In the genomic region with DNA sequence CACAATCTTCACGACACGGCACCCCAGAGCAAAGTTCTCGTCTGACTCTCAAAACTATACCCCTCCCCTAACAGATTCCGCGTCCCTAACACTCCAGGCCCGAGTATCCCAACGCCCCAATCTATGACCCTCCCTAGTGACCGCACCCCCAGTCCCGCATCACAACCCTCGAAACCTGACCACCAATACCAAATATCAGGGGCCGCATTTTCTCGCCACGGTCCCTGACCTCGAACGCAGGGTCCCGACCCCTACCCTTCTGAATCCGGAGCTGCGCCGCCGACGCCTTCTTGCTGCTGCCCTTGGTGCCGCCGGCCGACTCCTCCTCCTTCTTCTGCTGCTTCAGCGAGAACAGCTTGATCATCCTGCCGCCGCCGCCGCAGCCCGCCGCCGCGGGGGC, we compare ENCODE assay signal across 8 mouse cellular contexts. TPM values are rescaled to one million over a fixed set of nuclear protein-coding genes. Genes with fewer than 3 reads are reported as not detected.
DNase-seq lines count a peak whose midpoint lies in the region; ATAC-seq and TF ChIP-seq lines count a peak whose summit lies in the region.

No protein-coding gene starts in this region.

- H3K9ac ChIP-seq in midbrain, embryonic 13.5 days (replicated peaks): peak overlapping the region; percentile 95

- no peak for TF ChIP-seq CTCF in gastrocnemius, adult 2 months (IDR thresholded peaks at IDR 0.05)

- 0 out of 2 replicates have a peak, but pooled peaks have one; percentile 4 for ATAC-seq in midbrain, embryonic 13.5 days

- peaks cover 57% of the 10 kb centered on the region for H3K4me1 ChIP-seq in hindbrain, embryonic 10.5 days (replicated peaks)
- peaks cover 50% of the 10 kb centered on the region for H3K4me1 ChIP-seq in midbrain, embryonic 13.5 days (replicated peaks)

- H3K4me3 ChIP-seq in gastrocnemius, adult 2 months: peak overlapping the region; percentile 85
- H3K4me3 ChIP-seq in hindbrain, embryonic 10.5 days: peak overlapping the region; percentile 79
- H3K4me3 ChIP-seq in midbrain, embryonic 13.5 days (replicated peaks): peak overlapping the region; percentile 71

- peaks cover 3% of the 10 kb centered on the region; the same call in 1 of the 2 replicates for H3K9me3 ChIP-seq in hindbrain, embryonic 10.5 days
- H3K9me3 ChIP-seq in midbrain, embryonic 13.5 days: no peaks in the 10 kb centered on the region

- peaks cover 34% of the 10 kb centered on the region for H3K36me3 ChIP-seq in hindbrain, embryonic 10.5 days
- peaks cover 24% of the 10 kb centered on the region for H3K36me3 ChIP-seq in midbrain, embryonic 13.5 days

- intact Hi-C loops in gastrocnemius, adult 2 months (cut with DNase I): loop anchor here (5.0 kb wide), 1 partner anchor 115 kb away; a partner anchor contains a TSS

- under 1% methylated on average over 32 of the region's 33 CpGs for WGBS in hindbrain, embryonic 10.5 days
- under 1% methylated on average over 25 of the region's 33 CpGs for WGBS in midbrain, embryonic 13.5 days

- H3K27me3 ChIP-seq in hindbrain, embryonic 10.5 days (ENCODE audit: insufficient read depth, poor library complexity, severe bottlenecking): peaks cover 19% of the 10 kb centered on the region
- H3K27me3 ChIP-seq in midbrain, embryonic 13.5 days: peaks cover 17% of the 10 kb centered on the region

- peak overlapping the region; percentile 81 for H3K4me2 ChIP-seq in midbrain, embryonic 13.5 days (replicated peaks)

- no peak for DNase-seq in gastrocnemius, adult 2 months
- no peak for DNase-seq in gastrocnemius, postnatal 25 days
- peak; percentile 52 for DNase-seq in right cerebral cortex, adult 18-20 months
- DNase-seq in right cerebral cortex, adult 2 months (ENCODE audit: low spot score in 2 of 2): no peak
- DNase-seq in hindbrain, embryonic 10.5 days (ENCODE audit: low spot score): no peak
- no peak for DNase-seq in yolk sac, embryonic 10.5 days (ENCODE audit: low spot score)
- no peak for DNase-seq in urinary bladder, adult 18-20 months (ENCODE audit: low spot score in 2 of 2)

- peak overlapping the region; percentile 100 for H3K27ac ChIP-seq in gastrocnemius, adult 2 months
- peak overlapping the region; percentile 100 for H3K27ac ChIP-seq in hindbrain, embryonic 10.5 days
- H3K27ac ChIP-seq in midbrain, embryonic 13.5 days: peak overlapping the region; percentile 98

RNA-seq across cellular contexts. Expression of a gene that starts 0.7 kb away (rescaled TPM):
- 100 to 1,000 TPM; 136 to 146 TPM for total RNA-seq in gastrocnemius, adult 2 months (2021)
- 100 to 1,000 TPM; 132 to 138 TPM for total RNA-seq in gastrocnemius, postnatal 25 days (2021)
- 126 and 157 TPM in 2 replicates for polyA plus RNA-seq in hindbrain, embryonic 10.5 days (2016; fragmentation: Nextera tagmentation; extraction: Ambion mirVana)
- 63.1 and 91.6 TPM in 2 replicates for polyA plus RNA-seq in midbrain, embryonic 13.5 days (2015; fragmentation: Nextera tagmentation; extraction: Ambion mirVana)

RNA-seq across cellular contexts. Expression of a gene that starts 2.8 kb away (rescaled TPM):
- 100 to 1,000 TPM in 1 of 2 experiments, 10 to 100 TPM in 1; 76.2 to 106 TPM for total RNA-seq in gastrocnemius, adult 2 months (2021)
- total RNA-seq in gastrocnemius, postnatal 25 days (2021): 10 to 100 TPM; 76.1 to 89.9 TPM
- 113 and 144 TPM in 2 replicates for polyA plus RNA-seq in hindbrain, embryonic 10.5 days (2016; fragmentation: Nextera tagmentation; extraction: Ambion mirVana)
- 181 and 186 TPM in 2 replicates for polyA plus RNA-seq in midbrain, embryonic 13.5 days (2015; fragmentation: Nextera tagmentation; extraction: Ambion mirVana)

RNA-seq across cellular contexts. Expression of a gene that starts 17.2 kb away (rescaled TPM):
- total RNA-seq in gastrocnemius, adult 2 months (2021): under 1 TPM; 0.51 to 0.92 TPM
- under 1 TPM; 0.54 to 0.75 TPM for total RNA-seq in gastrocnemius, postnatal 25 days (2021)
- polyA plus RNA-seq in hindbrain, embryonic 10.5 days (2016; fragmentation: Nextera tagmentation; extraction: Ambion mirVana): 2.8 and 4.4 TPM in 2 replicates
- polyA plus RNA-seq in midbrain, embryonic 13.5 days (2015; fragmentation: Nextera tagmentation; extraction: Ambion mirVana): 6.8 and 7.1 TPM in 2 replicates

RNA-seq across cellular contexts. Expression of a gene that starts 27.5 kb away (rescaled TPM):
- total RNA-seq in gastrocnemius, adult 2 months (2021): 1 to 10 TPM; 3.3 to 4.4 TPM
- 1 to 10 TPM; 2.7 to 4.9 TPM for total RNA-seq in gastrocnemius, postnatal 25 days (2021)
- 31.3 and 34.4 TPM in 2 replicates for polyA plus RNA-seq in hindbrain, embryonic 10.5 days (2016; fragmentation: Nextera tagmentation; extraction: Ambion mirVana)
- 37.3 and 41.2 TPM in 2 replicates for polyA plus RNA-seq in midbrain, embryonic 13.5 days (2015; fragmentation: Nextera tagmentation; extraction: Ambion mirVana)

RNA-seq across cellular contexts. Expression of a gene that starts 38.5 kb away (rescaled TPM):
- total RNA-seq in gastrocnemius, adult 2 months (2021): 10 to 100 TPM; 71.3 to 71.5 TPM
- 10 to 100 TPM; 59.1 to 60.7 TPM for total RNA-seq in gastrocnemius, postnatal 25 days (2021)
- polyA plus RNA-seq in hindbrain, embryonic 10.5 days (2016; fragmentation: Nextera tagmentation; extraction: Ambion mirVana): 373 and 399 TPM in 2 replicates
- polyA plus RNA-seq in midbrain, embryonic 13.5 days (2015; fragmentation: Nextera tagmentation; extraction: Ambion mirVana): 240 and 273 TPM in 2 replicates
